Mouse (Mus musculus) lung, embryonic 14.5 days (tissue): ENCODE measurements around the gene Thada. TPM values are rescaled to one million over a fixed set of nuclear protein-coding genes. Genes with fewer than 3 reads are reported as not detected.

Experiments used
- ATAC-seq: fragments of 200-750 bp; cut with Nextera tagmentation; 2 replicates; pipeline ENCODE4 v1.8.0; 2017; ENCODE audit warnings: mild to moderate bottlenecking, moderate TSS enrichment, moderate library complexity; ENCODE audit not compliant: insufficient read depth
- DNase-seq: peaks from one replicate; pipeline ENCODE4 v3.0.0-alpha.2; 2015
- H3K27ac ChIP-seq: fragments of 300-500 bp; sonication (generic); 2 replicates; pipeline ENCODE4 v1.5.1; 2014; ENCODE audit warnings: low read depth, mild to moderate bottlenecking, moderate library complexity
- H3K27me3 ChIP-seq: fragments of 300-500 bp; sonication (generic); 2 replicates; pipeline ENCODE4 v1.6.1; 2014; ENCODE audit warnings: low read length, control low read depth; ENCODE audit not compliant: insufficient read depth
- H3K36me3 ChIP-seq: fragments of 300-500 bp; sonication (generic); 2 replicates; pipeline ENCODE4 v1.6.1; 2014; ENCODE audit warnings: control low read depth; ENCODE audit not compliant: insufficient read depth
- H3K4me1 ChIP-seq: fragments of 300-500 bp; sonication (generic); 2 replicates; pipeline ENCODE4 v1.6.1; 2014; ENCODE audit warnings: antibody characterized with exemption, control low read depth; ENCODE audit not compliant: insufficient read depth
- H3K4me2 ChIP-seq: fragments of 300-500 bp; sonication (generic); 2 replicates; pipeline ENCODE4 v1.6.1; 2014; ENCODE audit warnings: mild to moderate bottlenecking
- H3K4me3 ChIP-seq: fragments of 300-500 bp; sonication (generic); 2 replicates; pipeline ENCODE4 v1.5.1; 2014; ENCODE audit warnings: low read depth, low read length
- H3K9ac ChIP-seq: fragments of 300-500 bp; sonication (generic); 2 replicates; pipeline ENCODE4 v1.6.1; 2014
- H3K9me3 ChIP-seq: fragments of 300-500 bp; sonication (generic); 2 replicates; pipeline ENCODE4 v1.6.1; 2016; ENCODE audit warnings: low read depth, low read length, control low read depth
- CTCF ChIP-seq: IDR thresholded peaks from 2 replicates; pipeline ENCODE4 v1.5.1; 2016; ENCODE audit warnings: antibody characterized with exemption, low read depth
- WGBS: fragments of 180-500 bp; shearing (Covaris S2); extraction: QIAGEN DNeasy Blood & Tissue Kit; methylation state at CpG from one replicate; pipeline ENCODE4 v1.1.7; 2014; 5-methylcytosine and 5-hydroxymethylcytosine counted together
- polyA plus RNA-seq: library from polyadenylated mRNA; unstranded; fragments of >200 nt; fragmentation: Nextera tagmentation; extraction: Ambion mirVana; gene quantifications from 2 replicates; pipeline ENCODE4 v1.2.1, GENCODE M21; 2014

Gene Thada
- polyA plus RNA-seq, 1 experiment from 2014 or later = 14.5 TPM

DNA sequence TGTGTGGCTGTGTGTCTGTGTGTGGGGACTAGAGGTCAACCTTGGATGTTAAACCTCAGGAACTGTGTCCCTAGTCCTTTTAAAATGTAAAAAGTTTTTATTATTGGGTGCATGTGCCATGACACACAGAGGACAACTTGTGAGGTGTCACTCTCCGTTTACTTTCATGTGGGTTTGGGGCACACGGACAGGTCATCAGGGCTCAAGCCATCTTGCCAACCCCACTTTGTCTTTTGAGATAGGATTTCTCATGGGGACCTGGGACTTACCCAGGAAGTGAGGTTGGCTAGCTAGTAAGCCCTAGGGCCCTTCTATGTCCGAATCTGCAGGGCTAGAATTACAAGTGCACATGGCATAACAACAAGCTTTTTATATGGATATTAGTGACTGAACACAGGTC is 130.9 kb downstream of the Thada start:
- no peaks in the 10 kb centered on the region for H3K4me1 ChIP-seq
- WGBS = 79% methylated on average over 3 of the region's 3 CpGs
- no peak for DNase-seq
- H3K36me3 ChIP-seq = peaks cover 18% of the 10 kb centered on the region
- H3K27ac ChIP-seq = no peak overlapping the region
- no peak for TF ChIP-seq CTCF
- no peaks in the 10 kb centered on the region for H3K9me3 ChIP-seq
- H3K4me3 ChIP-seq = no peak overlapping the region
- ATAC-seq = no peak
- no peaks in the 10 kb centered on the region for H3K27me3 ChIP-seq
- H3K4me2 ChIP-seq = no peak overlapping the region
- no peak overlapping the region for H3K9ac ChIP-seq

- no peak for TF ChIP-seq CTCF
- Histone ChIP-seq H3K4me2 (no peak overlapping the region), H3K27me3 (no peaks in the 10 kb centered on the region), H3K4me3 (no peak overlapping the region), H3K4me1 (no peaks in the 10 kb centered on the region), H3K36me3 (peaks cover 18% of the 10 kb centered on the region), H3K9ac (no peak overlapping the region), H3K9me3 (no peaks in the 10 kb centered on the region), H3K27ac (no peak overlapping the region)
- 64% methylated on average over 5 of the region's 5 CpGs for WGBS
- DNase-seq (no peak), ATAC-seq (no peak)
Measured at GRCm38 (mm10) chr17:84334241-84335014, 131.6 kb downstream of the Thada start.

DNA sequence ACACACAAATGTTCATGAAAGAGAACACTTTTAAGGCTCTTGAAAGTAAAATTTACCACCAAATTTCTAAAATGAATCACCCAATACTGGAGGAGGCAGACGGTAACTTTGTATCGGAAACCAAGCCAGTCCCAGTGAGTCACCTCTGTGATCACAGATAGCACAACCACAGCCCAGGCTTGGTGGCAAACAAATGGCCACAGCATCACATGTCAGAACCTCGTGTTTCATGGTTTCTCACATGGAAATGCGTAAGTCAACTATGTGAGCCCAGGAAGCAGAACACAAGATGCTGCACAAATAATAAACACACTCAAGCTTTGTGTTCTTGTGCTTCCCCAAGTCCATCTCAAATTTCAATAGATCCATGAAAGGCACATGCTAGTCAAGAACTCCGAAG is 133.1 kb downstream of the Thada start:
- no peak for ATAC-seq
- Histone ChIP-seq H3K27me3 (no peaks in the 10 kb centered on the region), H3K4me3 (no peak overlapping the region), H3K4me1 (no peaks in the 10 kb centered on the region), H3K27ac (no peak overlapping the region), H3K4me2 (no peak overlapping the region), H3K9me3 (no peaks in the 10 kb centered on the region), H3K9ac (no peak overlapping the region), H3K36me3 (peaks cover 18% of the 10 kb centered on the region)
- WGBS = 87% methylated on average over 5 of the region's 5 CpGs
- no peak for DNase-seq
- TF ChIP-seq CTCF = no peak

GRCm38 (mm10) chr17:84330986-84331385 is 135.0 kb downstream of the Thada start:
- ATAC-seq = no peak
- Histone ChIP-seq H3K9me3 (no peaks in the 10 kb centered on the region), H3K27ac (no peak overlapping the region), H3K9ac (no peak overlapping the region), H3K4me1 (no peaks in the 10 kb centered on the region), H3K27me3 (no peaks in the 10 kb centered on the region), H3K4me2 (no peak overlapping the region), H3K36me3 (peaks cover 15% of the 10 kb centered on the region; the same call in 1 of the 2 replicates), H3K4me3 (no peak overlapping the region)
- DNase-seq = no peak
- TF ChIP-seq CTCF = no peak
- WGBS = 62% methylated on average over 8 of the region's 8 CpGs

DNA sequence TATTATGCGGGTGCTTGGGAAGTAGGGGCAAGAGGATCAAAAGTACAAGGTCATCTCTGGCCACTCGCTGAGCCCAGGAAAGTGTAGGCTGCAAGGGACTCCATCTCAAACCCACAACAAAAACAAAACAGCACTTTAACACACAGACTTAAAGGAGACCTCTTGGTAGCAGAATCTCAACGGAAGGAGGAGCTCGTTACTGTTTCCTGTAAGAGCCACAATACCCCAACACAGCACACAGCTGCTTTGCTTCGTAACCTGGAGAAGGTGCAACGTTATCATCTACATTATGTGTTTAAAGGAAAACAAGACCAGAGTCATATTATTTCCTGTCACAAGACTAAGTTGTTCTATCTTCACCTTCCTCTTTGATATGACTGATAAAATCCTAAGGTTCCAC is 135.5 kb downstream of the Thada start:
- Histone ChIP-seq H3K9ac (no peak overlapping the region), H3K9me3 (no peaks in the 10 kb centered on the region), H3K27ac (no peak overlapping the region), H3K4me2 (no peak overlapping the region), H3K27me3 (no peaks in the 10 kb centered on the region), H3K36me3 (peaks cover 14% of the 10 kb centered on the region; the same call in 1 of the 2 replicates), H3K4me1 (no peaks in the 10 kb centered on the region), H3K4me3 (no peak overlapping the region)
- DNase-seq = no peak
- TF ChIP-seq CTCF = no peak
- 82% methylated on average over 6 of the region's 6 CpGs for WGBS
- no peak for ATAC-seq

DNA sequence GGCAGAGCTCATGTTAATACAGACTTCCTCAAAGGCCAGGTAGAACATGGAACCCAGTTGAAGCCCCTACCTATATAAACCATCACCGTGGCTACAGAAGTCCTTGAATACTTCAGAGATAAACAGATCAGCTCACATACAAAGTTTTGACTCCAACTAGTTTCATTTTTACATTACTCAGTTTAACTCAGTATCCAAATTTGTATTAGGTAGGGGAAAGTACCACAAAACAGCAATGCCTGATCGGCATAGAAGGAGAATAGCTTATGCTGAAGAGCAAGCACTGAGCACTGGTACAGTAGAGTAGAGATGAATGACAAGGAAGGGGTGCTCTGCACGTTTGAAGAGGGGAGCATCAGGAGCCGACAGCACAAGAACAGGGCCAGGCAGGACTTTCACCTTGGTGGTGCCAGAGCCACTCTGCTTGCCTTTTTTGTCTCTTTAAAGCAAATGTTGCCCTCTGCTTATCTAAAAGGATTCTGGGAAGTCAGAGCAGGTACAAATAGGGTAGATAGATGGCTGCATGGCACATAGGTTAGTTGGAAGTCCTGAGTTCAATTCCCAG is 136.0 kb downstream of the Thada start:
- no peak overlapping the region for H3K27ac ChIP-seq
- WGBS = 79% methylated on average over 4 of the region's 4 CpGs
- no peak overlapping the region for H3K4me3 ChIP-seq
- H3K9me3 ChIP-seq = no peaks in the 10 kb centered on the region
- TF ChIP-seq CTCF = no peak
- ATAC-seq = no peak
- H3K27me3 ChIP-seq = no peaks in the 10 kb centered on the region
- H3K4me1 ChIP-seq = no peaks in the 10 kb centered on the region
- peaks cover 14% of the 10 kb centered on the region; the same call in 1 of the 2 replicates for H3K36me3 ChIP-seq
- H3K9ac ChIP-seq = no peak overlapping the region
- no peak overlapping the region for H3K4me2 ChIP-seq
- DNase-seq = no peak

- peaks cover 9% of the 10 kb centered on the region; the same call in 1 of the 2 replicates for H3K36me3 ChIP-seq
- no peak overlapping the region for H3K4me2 ChIP-seq
- TF ChIP-seq CTCF = no peak
- no peak for DNase-seq
- no peak overlapping the region for H3K9ac ChIP-seq
- H3K27me3 ChIP-seq = no peaks in the 10 kb centered on the region
- WGBS = 60% methylated on average over 2 of the region's 2 CpGs
- no peak overlapping the region for H3K4me3 ChIP-seq
- H3K4me1 ChIP-seq = no peaks in the 10 kb centered on the region
- no peak for ATAC-seq
- H3K27ac ChIP-seq = no peak overlapping the region
- no peaks in the 10 kb centered on the region for H3K9me3 ChIP-seq
Measured at GRCm38 (mm10) chr17:84328526-84328925, 137.5 kb downstream of the Thada start.
